Mouse (Mus musculus) cerebellum, adult 2 months (tissue): ENCODE results near the gene Smurf2.

Experiments used
- CTCF ChIP-seq: fragments of 200-500 bp; IDR thresholded peaks from 2 replicates; pipeline ENCODE4 v1.5.1; 2011; ENCODE audit warnings: low read depth, mild to moderate bottlenecking, control low read depth, low read length, moderate library complexity, borderline replicate concordance; ENCODE audit not compliant: insufficient read depth
- POLR2A ChIP-seq: fragments of 200-500 bp; IDR thresholded peaks from 2 replicates; pipeline ENCODE4 v1.6.1; 2011; ENCODE audit warnings: low read length, control low read depth, borderline replicate concordance; ENCODE audit not compliant: insufficient read depth

- TF ChIP-seq CTCF (no peak), POLR2A (no peak)
Measured at GRCm38 (mm10) chr11:106822911-106823310, 97.6 kb downstream of the Smurf2 start.
